In the genomic region with DNA sequence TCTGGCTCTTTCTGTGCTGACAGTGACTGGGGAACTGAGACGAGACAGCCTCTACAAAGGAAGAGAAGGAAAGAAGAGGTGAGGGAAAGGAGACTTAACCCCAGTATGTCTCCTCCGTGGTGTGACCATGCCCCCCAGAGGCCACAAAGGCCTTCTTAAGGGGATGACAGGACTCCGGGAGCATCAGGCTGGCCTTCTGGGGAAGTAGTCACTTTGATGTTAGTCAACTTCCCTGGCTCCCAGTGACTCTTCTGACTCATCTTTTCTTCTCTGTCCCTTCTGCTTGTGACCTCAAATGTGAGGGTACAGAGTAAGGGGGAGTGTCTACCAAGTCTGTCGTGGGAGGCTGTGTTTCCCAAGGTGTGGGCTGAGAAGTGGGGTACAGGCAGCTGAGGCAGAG, we compare ENCODE assay signal across 23 mouse cellular contexts. TPM values are rescaled to one million over a fixed set of nuclear protein-coding genes. Genes with fewer than 3 reads are reported as not detected.
DNase-seq lines count a peak whose midpoint lies in the region; ATAC-seq and TF ChIP-seq lines count a peak whose summit lies in the region.
"Had no signal": no experiment of that assay in that cellular context is flagged by ENCODE, and none has a peak within 500 bp of the region (broad histone marks: within the 10 kb centered on the region; RNA-seq: fewer than 3 reads in every experiment).

No protein-coding gene starts in this region.

- no peaks in the 10 kb centered on the region for H3K4me1 ChIP-seq in intestine, postnatal 0 days (replicated peaks; ENCODE audit: control insufficient read depth, insufficient read depth, low read length)
- peaks cover 7% of the 10 kb centered on the region for H3K4me1 ChIP-seq in intestine, embryonic 16.5 days (ENCODE audit: control insufficient read depth, insufficient read depth, low read length)
- peaks cover 11% of the 10 kb centered on the region for H3K4me1 ChIP-seq in lung, embryonic 14.5 days (ENCODE audit: insufficient read depth)

- no peak overlapping the region for H3K27ac ChIP-seq in intestine, postnatal 0 days (ENCODE audit: low read depth, low read length)
- no peak overlapping the region for H3K27ac ChIP-seq in intestine, embryonic 16.5 days (ENCODE audit: low read length)
- no peak overlapping the region for H3K27ac ChIP-seq in lung, embryonic 14.5 days (ENCODE audit: low read depth)
- H3K27ac ChIP-seq: forebrain, embryonic 13.5 days; hindbrain, embryonic 12.5 days; kidney, postnatal 0 days; limb, embryonic 13.5 days; liver, embryonic 13.5 days; midbrain, embryonic 10.5 days; midbrain, embryonic 15.5 days; neural tube, embryonic 15.5 days had no signal

- H3K9me3 ChIP-seq in intestine, postnatal 0 days (ENCODE audit: control insufficient read depth) = no peaks in the 10 kb centered on the region
- no peaks in the 10 kb centered on the region for H3K9me3 ChIP-seq in intestine, embryonic 16.5 days (ENCODE audit: control insufficient read depth, low read length)
- H3K9me3 ChIP-seq in lung, embryonic 14.5 days (ENCODE audit: low read depth, low read length) = no peaks in the 10 kb centered on the region
- H3K9me3 ChIP-seq: forebrain, embryonic 13.5 days; hindbrain, embryonic 12.5 days; limb, embryonic 13.5 days; liver, embryonic 13.5 days; midbrain, embryonic 10.5 days; midbrain, embryonic 15.5 days; neural tube, embryonic 15.5 days had no signal

- no peak overlapping the region for H3K4me3 ChIP-seq in intestine, postnatal 0 days (ENCODE audit: low read depth, low read length)
- no peak overlapping the region for H3K4me3 ChIP-seq in intestine, embryonic 16.5 days (ENCODE audit: low read length)
- no peak overlapping the region for H3K4me3 ChIP-seq in lung, embryonic 14.5 days (ENCODE audit: low read depth, low read length)
- H3K4me3 ChIP-seq: forebrain, embryonic 13.5 days; hindbrain, embryonic 12.5 days; limb, embryonic 13.5 days; liver, embryonic 13.5 days; midbrain, embryonic 10.5 days; midbrain, embryonic 15.5 days; neural tube, embryonic 15.5 days had no signal

- ATAC-seq in intestine, postnatal 0 days = no peak
- no peak for ATAC-seq in intestine, embryonic 16.5 days
- ATAC-seq in lung, embryonic 14.5 days (ENCODE audit: insufficient read depth) = no peak
- ATAC-seq: forebrain, embryonic 13.5 days; midbrain, embryonic 15.5 days; Patski had no signal

- TF ChIP-seq CTCF in intestine, postnatal 0 days (IDR thresholded peaks at IDR 0.05; ENCODE audit: low read depth) = peak; percentile 46
- no peak for TF ChIP-seq CTCF in lung, embryonic 14.5 days (IDR thresholded peaks at IDR 0.05; ENCODE audit: low read depth)

- 66% methylated on average over 4 of the region's 4 CpGs for WGBS in intestine, postnatal 0 days
- WGBS in intestine, embryonic 16.5 days = 63% methylated on average over 4 of the region's 4 CpGs
- WGBS in lung, embryonic 14.5 days = 40% methylated on average over 4 of the region's 4 CpGs

- no peak overlapping the region for H3K4me2 ChIP-seq in intestine, postnatal 0 days (replicated peaks; ENCODE audit: low read depth)
- no peak overlapping the region for H3K4me2 ChIP-seq in intestine, embryonic 16.5 days (ENCODE audit: low read depth, low read length)
- H3K4me2 ChIP-seq in lung, embryonic 14.5 days = no peak overlapping the region
- H3K4me2 ChIP-seq: forebrain, embryonic 13.5 days; hindbrain, embryonic 12.5 days; limb, embryonic 13.5 days; liver, embryonic 13.5 days; midbrain, embryonic 15.5 days; neural tube, embryonic 15.5 days had no signal

- DNase-seq in adrenal gland, adult 2 months = peak; percentile 63
- DNase-seq in adrenal gland, postnatal 4 days (ENCODE audit: low spot score in 2 of 2) = no peak
- DNase-seq in lung, embryonic 14.5 days = peak; percentile 32
- DNase-seq in lung, adult 18-20 months = no peak
- no peak for DNase-seq in spleen, postnatal 36 days (ENCODE audit: low spot score in 2 of 2)
- DNase-seq: cerebellum, adult 2 months; gastrocnemius, postnatal 14 days; kidney, adult 8-10 months; liver, embryonic 13.5 days; right cerebral cortex, postnatal 25 days; thymus, adult 18-20 months had no signal

- H3K27me3 ChIP-seq in intestine, postnatal 0 days (replicated peaks; ENCODE audit: control insufficient read depth, insufficient read depth, low read length) = 0 out of 2 replicates have a peak, but pooled peaks cover 5% of the 10 kb centered on the region
- no peaks in the 10 kb centered on the region for H3K27me3 ChIP-seq in intestine, embryonic 16.5 days (replicated peaks; ENCODE audit: control insufficient read depth, insufficient read depth, low read length)
- no peaks in the 10 kb centered on the region for H3K27me3 ChIP-seq in lung, embryonic 14.5 days (ENCODE audit: insufficient read depth, low read length)
- H3K27me3 ChIP-seq: limb, embryonic 13.5 days; neural tube, embryonic 15.5 days; Patski had no signal

- H3K36me3 ChIP-seq in intestine, postnatal 0 days (ENCODE audit: control insufficient read depth, insufficient read depth) = no peaks in the 10 kb centered on the region; the same call in 1 of the 2 replicates
- peaks cover under 1% of the 10 kb centered on the region; the same call in 1 of the 2 replicates for H3K36me3 ChIP-seq in intestine, embryonic 16.5 days (ENCODE audit: control insufficient read depth, insufficient read depth, low read length)
- peaks cover 2% of the 10 kb centered on the region; the same call in 1 of the 2 replicates for H3K36me3 ChIP-seq in lung, embryonic 14.5 days (ENCODE audit: insufficient read depth)
- H3K36me3 ChIP-seq: liver, embryonic 13.5 days; midbrain, embryonic 10.5 days; midbrain, embryonic 15.5 days had no signal

- H3K9ac ChIP-seq in intestine, postnatal 0 days (ENCODE audit: low read depth, low read length) = no peak overlapping the region
- H3K9ac ChIP-seq in intestine, embryonic 16.5 days (ENCODE audit: low read depth, low read length) = no peak overlapping the region
- no peak overlapping the region for H3K9ac ChIP-seq in lung, embryonic 14.5 days
- H3K9ac ChIP-seq: forebrain, embryonic 13.5 days; hindbrain, embryonic 12.5 days; limb, embryonic 13.5 days; liver, embryonic 13.5 days; midbrain, embryonic 15.5 days; neural tube, embryonic 15.5 days had no signal

RNA-seq across cellular contexts. Expression of a gene that starts 47.8 kb away (rescaled TPM):
- total RNA-seq in adrenal gland, adult 2 months (2021) = under 1 TPM; 0.20 to 0.21 TPM
- polyA plus RNA-seq in adrenal gland, adult 2 months (2012; rRNA removed) = 0.51 and 0.60 TPM in 2 replicates
- total RNA-seq in adrenal gland, postnatal 4 days (2021) = under 1 TPM; 0.34 to 0.70 TPM
- polyA plus RNA-seq in intestine, postnatal 0 days (2015; fragmentation: Nextera tagmentation; extraction: Ambion mirVana) = not detected in 2 replicates
- 0.07 and 0.09 TPM in 2 replicates for polyA plus RNA-seq in intestine, embryonic 16.5 days (2015; fragmentation: Nextera tagmentation; extraction: Ambion mirVana)
- polyA plus RNA-seq in lung, embryonic 14.5 days (2014; fragmentation: Nextera tagmentation; extraction: Ambion mirVana) = 0.17 and 0.30 TPM in 2 replicates
- total RNA-seq: megakaryocyte progenitor cell, adult 5-6 weeks; MEL had no signal
- polyA plus RNA-seq: liver, embryonic 13.5 days had no signal

RNA-seq across cellular contexts. Expression of a gene that starts 52.9 kb away (rescaled TPM):
- total RNA-seq in adrenal gland, adult 2 months (2021) = 10 to 100 TPM; 72.6 to 91.6 TPM
- polyA plus RNA-seq in adrenal gland, adult 2 months (2012; rRNA removed) = 84.0 and 89.4 TPM in 2 replicates
- total RNA-seq in adrenal gland, postnatal 4 days (2021) = 10 to 100 TPM; 91.8 to 95.1 TPM
- 22.9 and 25.4 TPM in 2 replicates for polyA plus RNA-seq in intestine, postnatal 0 days (2015; fragmentation: Nextera tagmentation; extraction: Ambion mirVana)
- 9.9 and 10.3 TPM in 2 replicates for polyA plus RNA-seq in intestine, embryonic 16.5 days (2015; fragmentation: Nextera tagmentation; extraction: Ambion mirVana)
- polyA plus RNA-seq in lung, embryonic 14.5 days (2014; fragmentation: Nextera tagmentation; extraction: Ambion mirVana) = 99.0 and 107 TPM in 2 replicates

Comparison
In these comparisons a context has a peak if more than half of its experiments do, and no peak if none do; other contexts are left out.
1. DNase-seq: peak in adrenal gland, adult 2 months (single experiment) and lung, embryonic 14.5 days (single experiment); none in adrenal gland, postnatal 4 days (0 of 2), lung, adult 18-20 months (0 of 2) and spleen, postnatal 36 days (0 of 2).